Mouse (Mus musculus) spleen, adult 2 months (tissue): ENCODE results near the gene Ehbp1. TPM values are rescaled to one million over a fixed set of nuclear protein-coding genes. Genes with fewer than 3 reads are reported as not detected.

ENCODE experiments used
- DNase-seq, 2 experiments: peaks; one replicate each; pipeline versions ENCODE4 v3.0.0 to v3.0.0-alpha.2; 2012 to 2021; ENCODE audit warnings: low spot score in 2 of 2, low read depth in 1 of 2
- H3K27ac ChIP-seq: fragments of 200-500 bp; 2 replicates; pipeline ENCODE4 v1.5.1; 2012; ENCODE audit warnings: low read length, inconsistent platforms; ENCODE audit not compliant: insufficient read depth
- H3K27me3 ChIP-seq: fragments of 200-500 bp; 2 replicates; pipeline ENCODE4 v1.6.1; 2012; ENCODE audit warnings: mild to moderate bottlenecking, moderate library complexity, low read length, inconsistent platforms; ENCODE audit not compliant: control insufficient read depth, insufficient read depth
- H3K36me3 ChIP-seq: fragments of 200-500 bp; 2 replicates; pipeline ENCODE4 v1.6.1; 2012; ENCODE audit warnings: mild to moderate bottlenecking, low read length, inconsistent platforms; ENCODE audit not compliant: control insufficient read depth, insufficient read depth
- H3K4me1 ChIP-seq: fragments of 200-500 bp; 2 replicates; pipeline ENCODE4 v1.6.1; 2011; ENCODE audit warnings: inconsistent platforms; ENCODE audit not compliant: control insufficient read depth, insufficient read depth, insufficient read length
- H3K4me3 ChIP-seq: fragments of 200-500 bp; 2 replicates; pipeline ENCODE4 v1.5.1; 2011; ENCODE audit warnings: mild to moderate bottlenecking, inconsistent platforms; ENCODE audit not compliant: insufficient read depth, insufficient read length; ENCODE audit errors: extremely low read depth
- CTCF ChIP-seq: fragments of 200-500 bp; IDR thresholded peaks from 2 replicates; pipeline ENCODE4 v1.5.1; 2011; ENCODE audit warnings: mild to moderate bottlenecking, inconsistent platforms; ENCODE audit not compliant: insufficient read depth, insufficient read length, insufficient replicate concordance; ENCODE audit errors: extremely low read depth
- POLR2A ChIP-seq: fragments of 200-500 bp; IDR thresholded peaks from 2 replicates; pipeline ENCODE4 v1.6.1; 2011; ENCODE audit warnings: low read depth, low read length, inconsistent platforms
- WGBS: fragments of 180-500 bp; shearing (Covaris S2); methylation state at CpG from one replicate; pipeline ENCODE4 v1.1.7; 2018; 5-methylcytosine and 5-hydroxymethylcytosine counted together
- polyA plus RNA-seq: library from polyadenylated mRNA; depleted of rRNA; stranded (reverse); fragments of >200 nt; gene quantifications from 2 replicates; pipeline ENCODE4 v1.2.3, GENCODE M21; 2012

The Ehbp1 gene
- polyA plus RNA-seq, 1 experiment = 0.36 TPM

DNA sequence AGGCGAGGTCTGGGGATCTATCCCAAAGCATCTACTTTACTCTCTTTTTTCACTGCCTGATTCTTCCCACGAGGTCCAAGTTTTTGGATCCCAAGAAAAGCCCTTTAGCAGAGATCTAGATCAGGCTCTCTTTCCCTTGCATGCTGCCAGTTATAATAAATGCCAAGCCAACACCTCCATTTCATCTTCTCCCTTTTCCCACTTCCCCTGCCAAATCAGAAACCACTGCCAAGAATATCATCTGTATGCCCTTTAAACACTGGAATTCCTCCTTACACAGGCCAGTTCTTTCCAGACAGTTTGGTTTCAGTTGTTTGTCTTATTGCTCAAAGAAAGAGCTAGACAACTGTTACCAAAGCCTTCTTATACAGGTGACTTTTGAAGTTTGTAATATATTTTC lies 27.7 kb upstream of the Ehbp1 start:
- 59% methylated on average over 2 of the region's 2 CpGs for WGBS
- DNase-seq = no peak
- H3K36me3 ChIP-seq = no peaks in the 10 kb centered on the region
- no peak overlapping the region for H3K4me3 ChIP-seq
- H3K27ac ChIP-seq = no peak overlapping the region
- no peaks in the 10 kb centered on the region for H3K4me1 ChIP-seq
- no peak for TF ChIP-seq CTCF
- H3K27me3 ChIP-seq = no peaks in the 10 kb centered on the region

DNA sequence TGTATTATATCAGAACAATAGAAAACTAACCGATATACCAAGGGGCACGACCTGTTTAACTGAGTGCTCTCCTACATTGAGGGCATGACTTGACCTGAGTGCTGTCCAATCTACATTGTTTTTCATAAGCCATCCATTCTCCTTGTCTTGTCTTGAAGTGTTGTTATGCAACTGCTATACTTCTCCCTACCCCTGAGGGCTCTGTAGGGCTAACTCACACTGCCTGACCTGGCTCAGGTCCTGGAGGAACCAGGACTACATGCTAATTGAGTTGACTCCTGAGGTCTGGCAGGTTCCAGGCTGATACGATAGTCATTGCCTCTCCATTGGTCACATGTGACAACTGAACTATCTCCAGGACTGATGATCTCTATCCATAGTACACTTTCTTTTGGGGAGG lies 26.5 kb upstream of the Ehbp1 start:
- DNase-seq = no peak
- no peaks in the 10 kb centered on the region for H3K4me1 ChIP-seq
- 90% methylated on average over 3 of the region's 3 CpGs for whole genome bisulfite sequencing
- TF ChIP-seq CTCF = no peak
- TF ChIP-seq POLR2A = no peak
- no peak overlapping the region for H3K27ac ChIP-seq
- H3K36me3 ChIP-seq = no peaks in the 10 kb centered on the region
- H3K27me3 ChIP-seq = no peaks in the 10 kb centered on the region
- H3K4me3 ChIP-seq = no peak overlapping the region

DNA sequence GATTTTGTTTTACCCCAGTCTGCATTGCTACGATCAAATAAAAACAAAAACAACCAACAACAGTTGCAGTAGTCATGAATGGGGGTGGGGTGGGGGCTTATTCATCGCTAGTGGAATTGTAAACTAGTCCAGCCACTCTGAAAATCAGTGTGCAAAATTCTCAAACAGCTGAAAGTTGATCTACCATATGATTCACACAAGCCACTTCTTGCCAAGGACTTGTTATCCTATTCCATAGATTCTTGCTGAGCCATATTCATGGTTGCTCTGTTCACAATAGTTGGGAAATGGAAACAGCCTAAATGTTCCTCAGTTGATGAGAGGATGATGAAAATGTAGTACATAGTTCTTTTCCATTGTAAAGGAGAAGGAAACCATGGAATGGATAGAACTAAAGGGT lies 24.4 kb upstream of the Ehbp1 start:
- Histone ChIP-seq H3K4me1 (no peaks in the 10 kb centered on the region), H3K27ac (no peak overlapping the region), H3K27me3 (no peaks in the 10 kb centered on the region), H3K36me3 (no peaks in the 10 kb centered on the region), H3K4me3 (no peak overlapping the region)
- TF ChIP-seq CTCF = no peak
- no peak for TF ChIP-seq POLR2A
- DNase-seq = no peak
- 76% methylated on average over 2 of the region's 2 CpGs for WGBS

DNA sequence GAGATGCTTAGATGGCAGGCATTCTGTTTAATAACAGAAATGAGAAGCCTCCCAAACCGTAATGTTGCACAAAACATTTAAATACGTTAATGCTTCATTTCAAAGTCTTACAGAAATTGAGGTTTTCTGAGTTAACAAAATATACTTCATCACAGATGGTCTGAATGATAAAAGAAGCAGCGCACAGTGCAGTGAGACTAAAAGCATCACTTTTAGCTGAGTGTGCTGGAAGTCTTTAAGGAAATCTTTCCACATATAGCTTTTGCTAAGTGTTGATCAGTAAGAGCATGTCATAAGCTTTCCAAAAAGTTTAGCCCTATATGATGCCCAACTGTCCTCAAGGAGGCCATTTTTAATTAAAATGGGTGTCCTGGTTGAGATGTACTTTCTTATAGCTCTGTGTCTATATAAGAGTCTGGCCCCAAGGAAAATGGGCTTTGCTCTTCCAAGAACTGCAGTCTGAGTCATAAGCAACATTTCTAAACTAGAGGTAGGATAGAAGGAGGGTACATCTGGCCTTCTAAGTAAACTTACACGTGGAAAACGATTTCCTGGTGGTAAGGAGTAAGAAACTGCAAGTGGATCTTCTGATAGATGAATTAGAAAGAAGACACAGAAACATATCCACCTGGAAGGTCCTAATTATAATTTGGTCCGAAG lies 12.0 kb upstream of the Ehbp1 start:
- Histone ChIP-seq H3K4me3 (no peak overlapping the region), H3K27ac (no peak overlapping the region), H3K27me3 (no peaks in the 10 kb centered on the region), H3K4me1 (no peaks in the 10 kb centered on the region), H3K36me3 (no peaks in the 10 kb centered on the region)
- no peak for TF ChIP-seq CTCF
- TF ChIP-seq POLR2A = no peak
- DNase-seq = no peak
- 87% methylated on average over 6 of the region's 6 CpGs for WGBS

DNA sequence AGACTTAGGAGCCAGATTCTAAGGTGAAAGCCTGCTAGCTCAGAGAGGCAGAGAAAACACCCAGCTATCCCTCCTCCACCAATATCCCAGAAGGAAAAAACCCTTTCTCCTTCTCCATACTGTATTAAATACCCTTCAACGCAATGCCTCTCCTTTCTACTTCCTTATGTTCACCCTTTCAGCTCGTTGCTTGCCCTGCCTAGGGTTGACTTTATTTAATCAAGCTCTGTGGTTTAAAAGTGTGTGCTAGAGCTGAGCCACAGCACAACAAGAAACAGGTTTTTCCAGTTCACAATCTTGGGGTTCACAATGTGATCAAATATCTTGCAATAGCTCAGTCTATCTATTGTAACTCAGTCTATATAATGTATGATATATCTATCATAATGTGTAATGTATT lies 7.9 kb upstream of the Ehbp1 start:
- H3K4me1 ChIP-seq = no peaks in the 10 kb centered on the region
- no peak overlapping the region for H3K4me3 ChIP-seq
- H3K27ac ChIP-seq = no peak overlapping the region
- DNase-seq = no peak
- 53% methylated on average over 2 of the region's 2 CpGs for WGBS
- H3K27me3 ChIP-seq = no peaks in the 10 kb centered on the region
- no peaks in the 10 kb centered on the region for H3K36me3 ChIP-seq
- TF ChIP-seq POLR2A = no peak
- TF ChIP-seq CTCF = no peak

DNA sequence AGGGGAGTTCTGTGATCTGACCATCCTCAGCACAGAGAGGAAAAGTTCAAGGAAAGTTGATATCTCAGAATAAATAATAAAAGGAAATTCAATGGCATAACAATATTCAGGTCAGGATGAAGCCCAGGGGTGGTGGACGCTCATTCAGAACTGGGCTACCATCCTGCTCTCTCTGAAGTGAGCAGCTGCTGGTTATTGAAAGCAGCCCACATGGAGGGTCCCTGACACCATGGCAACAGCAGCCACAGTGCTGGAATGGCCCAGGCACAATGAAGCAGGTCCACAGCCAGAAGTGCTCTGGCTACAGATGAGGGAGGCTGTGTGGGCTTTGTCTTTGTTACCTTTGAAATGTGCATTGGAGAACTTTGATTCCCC lies 6.4 kb upstream of the Ehbp1 start:
- H3K4me3 ChIP-seq = no peak overlapping the region
- 91% methylated on average over 1 of the region's 1 CpGs for WGBS
- no peak overlapping the region for H3K27ac ChIP-seq
- no peaks in the 10 kb centered on the region for H3K36me3 ChIP-seq
- H3K4me1 ChIP-seq = no peaks in the 10 kb centered on the region
- no peaks in the 10 kb centered on the region for H3K27me3 ChIP-seq
- DNase-seq = no peak
- TF ChIP-seq POLR2A (no peak), CTCF (no peak)

DNA sequence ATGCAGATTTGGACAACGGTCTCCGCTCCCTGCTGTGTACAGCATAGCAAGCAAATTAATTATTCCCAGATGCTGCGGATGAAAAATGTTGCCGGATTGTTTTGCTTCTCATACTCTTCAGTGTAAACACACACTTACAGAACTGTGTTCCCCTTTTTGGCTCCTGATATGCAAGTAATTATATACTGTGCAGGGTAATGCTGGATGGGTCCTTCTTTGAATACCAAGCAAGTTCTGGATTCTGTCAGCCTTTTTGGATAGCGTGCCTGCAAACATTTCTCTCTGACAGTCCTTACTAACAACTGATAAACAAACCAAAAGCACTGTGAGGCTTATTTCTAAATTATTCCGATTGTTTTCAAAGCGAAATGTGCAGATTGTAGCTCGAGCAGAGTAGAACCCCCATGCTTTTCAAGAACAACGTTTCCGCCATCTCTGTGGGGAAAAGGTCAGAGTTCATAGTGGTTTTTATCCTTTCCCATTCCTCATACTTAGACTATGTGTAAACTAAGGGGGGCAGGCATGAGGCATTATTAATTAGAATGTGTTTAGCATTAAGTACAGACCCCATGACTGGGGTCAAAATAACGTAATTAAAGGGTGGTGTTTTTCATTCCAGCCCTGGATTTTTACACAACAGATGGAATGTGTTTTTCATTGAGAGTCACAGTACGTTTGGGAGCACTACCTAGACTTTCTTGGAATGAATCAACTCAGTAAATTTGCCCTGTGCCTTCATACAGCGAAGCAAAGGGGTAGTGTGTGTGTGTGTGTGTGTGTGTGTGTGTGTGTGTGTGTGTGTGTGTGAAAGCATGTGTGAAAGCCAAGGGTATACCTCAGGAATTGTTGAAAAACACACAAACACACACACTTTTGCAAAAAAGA lies 5.8 kb upstream of the Ehbp1 start:
- Histone ChIP-seq H3K27ac (no peak overlapping the region), H3K27me3 (no peaks in the 10 kb centered on the region), H3K4me1 (no peaks in the 10 kb centered on the region), H3K4me3 (no peak overlapping the region), H3K36me3 (no peaks in the 10 kb centered on the region)
- no peak for DNase-seq
- TF ChIP-seq CTCF = no peak
- TF ChIP-seq POLR2A = no peak
- 77% methylated on average over 13 of the region's 13 CpGs for WGBS
